Mouse (Mus musculus): ENCODE data around the gene A130010J15Rik. TPM values are rescaled to one million over a fixed set of nuclear protein-coding genes. Genes with fewer than 3 reads are reported as not detected.

The A130010J15Rik gene
- 2.5 and 2.6 TPM in 2 replicates for polyA plus RNA-seq (2012)

GRCm38 (mm10) chr1:193167746-193168145 is at the start of gene A130010J15Rik:
A130010J15Rik (plus strand) TSS chr1:193168046.
- TF ChIP-seq GATA1 (IDR thresholded peaks at IDR 0.05; ENCODE audit: low read length): no peak

GRCm38 (mm10) chr1:193122793-193123192 is 45.1 kb upstream of the A130010J15Rik start:
- TF ChIP-seq GATA1 (IDR thresholded peaks at IDR 0.05; ENCODE audit: low read length): no peak

- no peak for TF ChIP-seq GATA1 (IDR thresholded peaks at IDR 0.05; ENCODE audit: low read length)
Measured at GRCm38 (mm10) chr1:193123290-193123689, 44.6 kb upstream of the A130010J15Rik start.

- no peak for TF ChIP-seq GATA1 (IDR thresholded peaks at IDR 0.05; ENCODE audit: low read length)
Measured at GRCm38 (mm10) chr1:193125835-193126234, 42.0 kb upstream of the A130010J15Rik start.

GRCm38 (mm10) chr1:193128055-193128454 is 39.8 kb upstream of the A130010J15Rik start:
- TF ChIP-seq GATA1 (IDR thresholded peaks at IDR 0.05; ENCODE audit: low read length): no peak

- no peak for TF ChIP-seq GATA1 (IDR thresholded peaks at IDR 0.05; ENCODE audit: low read length)
Measured at GRCm38 (mm10) chr1:193129321-193129720, 38.5 kb upstream of the A130010J15Rik start.

GRCm38 (mm10) chr1:193129786-193130455 is 37.9 kb upstream of the A130010J15Rik start, which contains the start of gene Diexf:
Diexf (minus strand) TSS chr1:193130272.
- no peak for TF ChIP-seq GATA1 (IDR thresholded peaks at IDR 0.05; ENCODE audit: low read length)

GRCm38 (mm10) chr1:193130456-193130825 is 37.4 kb upstream of the A130010J15Rik start:
- TF ChIP-seq GATA1 (IDR thresholded peaks at IDR 0.05; ENCODE audit: low read length): no peak

GRCm38 (mm10) chr1:193130839-193131238 is 37.0 kb upstream of the A130010J15Rik start:
- no peak for TF ChIP-seq GATA1 (IDR thresholded peaks at IDR 0.05; ENCODE audit: low read length)

GRCm38 (mm10) chr1:193131311-193131948 is 36.4 kb upstream of the A130010J15Rik start:
- TF ChIP-seq GATA1 (IDR thresholded peaks at IDR 0.05; ENCODE audit: low read length): no peak

- TF ChIP-seq GATA1 (IDR thresholded peaks at IDR 0.05; ENCODE audit: low read length): no peak
Measured at GRCm38 (mm10) chr1:193132385-193132784, 35.5 kb upstream of the A130010J15Rik start.

- TF ChIP-seq GATA1 (IDR thresholded peaks at IDR 0.05; ENCODE audit: low read length): no peak
Measured at GRCm38 (mm10) chr1:193133726-193134125, 34.1 kb upstream of the A130010J15Rik start.

- no peak for TF ChIP-seq GATA1 (IDR thresholded peaks at IDR 0.05; ENCODE audit: low read length)
Measured at GRCm38 (mm10) chr1:193138087-193138486, 29.8 kb upstream of the A130010J15Rik start.

GRCm38 (mm10) chr1:193138669-193139068 is 29.2 kb upstream of the A130010J15Rik start:
- no peak for TF ChIP-seq GATA1 (IDR thresholded peaks at IDR 0.05; ENCODE audit: low read length)

GRCm38 (mm10) chr1:193141118-193141517 is 26.7 kb upstream of the A130010J15Rik start:
- TF ChIP-seq GATA1 (IDR thresholded peaks at IDR 0.05; ENCODE audit: low read length): no peak

- TF ChIP-seq GATA1 (IDR thresholded peaks at IDR 0.05; ENCODE audit: low read length): no peak
Measured at GRCm38 (mm10) chr1:193142517-193143062, 25.3 kb upstream of the A130010J15Rik start.

- TF ChIP-seq GATA1 (IDR thresholded peaks at IDR 0.05; ENCODE audit: low read length): no peak
Measured at GRCm38 (mm10) chr1:193144516-193144915, 23.3 kb upstream of the A130010J15Rik start.
